Mouse (Mus musculus) monocyte, adult 2 months (primary cell): ENCODE measurements at regions not wholly inside any gene's neighbourhood (a gene's known extent, or its start where the extent isn't known, plus 50 kb on each side); places are given as distances from the start of the nearest gene placed in this dataset.
A peak's percentile ranks its signal among the peaks of the same experiment; 100 is the strongest.

Source experiments
- DNase-seq, 2 experiments: peaks; one replicate each; pipeline ENCODE4 v3.0.0; 2022; ENCODE audit warnings: low spot score in 2 of 2, low read depth in 1 of 2

DNA sequence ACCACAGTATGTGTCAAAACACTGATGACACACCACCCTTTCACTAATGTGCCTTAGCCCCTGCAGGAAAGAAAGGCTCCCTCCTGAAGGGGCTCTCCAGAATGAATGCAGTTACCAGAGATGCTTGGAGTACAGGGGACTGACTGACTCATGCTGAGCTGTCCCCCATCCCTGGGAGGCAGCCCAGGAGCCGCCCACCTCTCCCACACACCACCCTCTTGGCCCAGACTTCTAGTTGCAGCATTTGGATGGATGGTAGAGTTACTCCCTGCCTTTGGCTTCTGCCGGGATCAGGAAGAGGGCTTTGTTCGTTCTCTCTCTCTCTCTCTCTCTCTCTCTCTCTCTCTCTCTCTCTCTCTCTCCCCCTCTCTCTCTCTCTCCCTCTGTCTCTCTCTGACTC, 53.4 kb upstream of the Jun start:
- no peak for DNase-seq

DNA sequence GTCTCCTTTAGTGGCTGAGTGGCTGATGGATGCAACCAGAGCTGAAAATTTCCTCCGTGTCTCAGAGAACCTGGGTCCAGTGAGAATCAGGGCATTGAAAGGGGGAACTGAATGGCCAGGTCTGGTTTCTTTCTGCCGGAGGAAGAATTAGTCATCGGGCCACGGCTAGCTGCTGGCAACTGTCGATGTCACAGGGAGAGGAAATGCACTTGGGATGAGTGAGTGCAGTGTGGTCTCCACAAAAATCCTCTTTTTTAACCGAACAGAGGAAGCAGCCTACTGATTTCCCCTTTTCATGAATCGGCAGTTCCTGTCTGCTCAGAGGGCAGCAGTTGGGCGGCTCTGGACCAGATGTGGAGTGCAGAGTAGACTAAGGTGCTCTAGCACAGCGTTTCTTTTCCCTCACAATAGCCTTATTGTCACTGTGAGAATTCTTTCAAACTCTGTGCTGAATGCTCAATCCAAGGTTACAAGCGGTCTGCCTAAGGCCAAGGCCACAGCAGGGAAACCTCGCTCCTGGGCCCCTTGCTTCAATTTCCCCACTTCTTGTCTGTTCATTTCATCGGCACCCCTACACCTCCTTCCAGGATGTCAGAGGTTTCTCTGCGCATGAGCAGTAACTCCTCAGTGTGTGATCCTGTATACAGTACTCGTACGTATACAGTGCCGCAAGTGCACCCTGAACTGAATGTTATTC, 54.1 kb upstream of the Jun start:
- peak; percentile 61 to 71 for DNase-seq

GRCm38 (mm10) chr4:95106881-95107665, 55.1 kb upstream of the Jun start:
- no peak for DNase-seq

- DNase-seq, result no peak
These were observed 56.8 kb upstream of the Jun start for GRCm38 (mm10) chr4:95108811-95109210.

- DNase-seq, result no peak
These were observed 58.8 kb upstream of the Jun start for GRCm38 (mm10) chr4:95110828-95111227.

DNA sequence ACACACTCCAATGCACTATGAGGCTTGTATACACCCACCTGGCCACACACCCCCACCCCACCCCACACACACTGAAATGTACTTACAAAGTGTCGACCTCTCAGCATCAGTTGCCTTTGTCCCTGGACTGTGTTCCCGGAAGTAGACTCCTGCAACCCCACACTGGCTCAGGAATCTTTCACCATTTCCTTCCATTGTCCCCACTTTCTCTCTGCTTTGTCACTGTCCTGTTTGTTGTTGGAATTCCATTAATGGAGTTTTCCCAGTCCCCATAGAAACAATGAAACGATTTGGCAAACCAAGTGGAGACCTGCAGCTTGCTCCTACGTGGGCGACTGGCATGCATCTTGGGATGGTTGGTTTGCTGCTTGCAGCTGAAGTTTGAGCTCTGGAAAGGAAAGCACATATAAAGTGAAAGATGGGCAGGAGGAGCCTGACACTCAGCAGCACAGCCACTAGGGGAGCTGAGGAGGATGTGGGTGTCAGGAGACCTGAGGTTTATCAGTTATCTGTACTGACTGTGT, 65.2 kb upstream of the Jun start:
- no peak for DNase-seq

DNA sequence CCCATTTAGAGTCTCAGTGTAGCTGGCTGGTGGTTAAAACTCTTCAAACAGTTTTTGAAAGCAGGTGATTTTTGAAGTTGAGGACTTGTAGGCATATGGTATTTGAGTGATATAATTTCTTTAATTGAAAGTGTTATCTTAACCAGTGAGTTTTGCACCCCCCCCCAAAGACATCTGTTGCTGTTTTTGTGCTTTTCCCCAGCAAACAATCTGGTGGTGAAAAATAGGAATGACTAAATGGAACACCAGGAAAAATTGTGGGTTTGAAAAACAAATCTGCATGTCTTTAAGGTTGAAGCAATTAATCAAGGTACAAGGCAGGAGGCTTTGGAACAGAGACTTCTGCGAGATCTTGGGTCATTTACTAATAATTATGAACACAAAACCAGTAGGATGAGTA, 68.9 kb upstream of the Jun start:
- no peak for DNase-seq

- no peak for DNase-seq
These were observed 73.3 kb upstream of the Jun start for GRCm38 (mm10) chr4:95125346-95125745.

DNA sequence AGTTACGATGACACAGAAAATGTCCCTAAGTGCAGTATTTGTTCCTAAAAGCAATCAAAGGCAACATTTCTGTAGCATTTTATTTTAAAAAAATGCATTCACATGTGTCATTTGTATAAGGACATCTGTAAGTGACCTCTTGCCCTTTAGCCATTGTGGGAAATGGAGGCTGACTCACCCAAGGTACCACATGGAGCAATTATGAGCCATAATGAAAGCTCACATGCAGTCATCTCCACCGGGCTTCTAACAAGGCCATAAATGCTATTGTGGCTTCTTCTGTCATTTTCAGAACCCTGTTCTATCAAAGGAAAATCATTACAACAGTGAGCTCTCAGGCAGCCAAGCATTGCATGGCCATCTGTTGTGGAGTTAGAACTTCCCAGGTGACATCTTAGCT, 75.9 kb upstream of the Jun start:
- no peak for DNase-seq

GRCm38 (mm10) chr4:95133815-95134214, 81.8 kb upstream of the Jun start:
- no peak for DNase-seq

GRCm38 (mm10) chr4:95134611-95135010, 82.6 kb upstream of the Jun start:
- DNase-seq, result no peak

- no peak for DNase-seq
These were observed 85.6 kb upstream of the Jun start for GRCm38 (mm10) chr4:95137413-95138143.

DNA sequence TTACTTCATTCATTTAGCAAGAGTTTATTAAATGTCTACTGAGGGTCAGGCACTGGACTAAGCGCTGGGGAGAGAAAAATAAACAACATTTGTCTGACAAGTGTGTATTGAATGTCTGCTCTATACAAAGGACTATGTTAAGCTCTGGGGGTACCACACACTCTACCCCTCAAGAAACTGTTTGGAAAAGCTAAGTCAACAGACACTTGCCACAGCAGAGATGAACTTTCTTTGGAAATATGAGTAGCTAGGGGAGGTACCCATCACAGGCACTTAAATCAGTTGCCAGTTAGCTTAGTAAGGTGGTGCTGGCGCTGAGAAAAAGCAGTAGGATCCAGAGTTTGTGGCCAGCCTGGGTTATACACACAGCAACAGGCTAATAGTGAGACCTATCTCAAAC, 86.7 kb upstream of the Jun start:
- DNase-seq, result no peak

- no peak for DNase-seq
These were observed 89.2 kb upstream of the Jun start for GRCm38 (mm10) chr4:95141253-95141652.

- DNase-seq, result no peak
These were observed 91.1 kb upstream of the Jun start for GRCm38 (mm10) chr4:95143130-95143529.

DNA sequence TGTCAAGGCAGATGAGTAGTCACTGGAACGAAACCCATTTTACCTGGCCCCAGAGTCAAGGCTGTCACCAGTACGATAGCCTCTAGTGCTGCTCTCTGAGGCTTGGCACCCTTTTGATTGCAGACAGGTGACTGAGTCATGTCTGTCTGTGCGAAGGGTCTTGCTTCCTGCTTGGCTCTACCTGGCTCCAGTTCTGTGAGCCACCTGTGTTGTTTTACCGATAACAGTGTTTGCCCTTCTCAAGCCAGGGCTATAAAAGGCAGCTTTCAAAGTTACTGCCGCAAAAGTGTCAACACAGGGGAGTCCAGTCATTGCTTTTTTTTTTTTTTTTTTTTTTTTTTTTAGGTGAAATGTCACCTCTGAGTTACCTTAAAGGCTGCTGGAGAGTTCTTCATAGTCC, 91.6 kb upstream of the Jun start:
- no peak for DNase-seq

DNA sequence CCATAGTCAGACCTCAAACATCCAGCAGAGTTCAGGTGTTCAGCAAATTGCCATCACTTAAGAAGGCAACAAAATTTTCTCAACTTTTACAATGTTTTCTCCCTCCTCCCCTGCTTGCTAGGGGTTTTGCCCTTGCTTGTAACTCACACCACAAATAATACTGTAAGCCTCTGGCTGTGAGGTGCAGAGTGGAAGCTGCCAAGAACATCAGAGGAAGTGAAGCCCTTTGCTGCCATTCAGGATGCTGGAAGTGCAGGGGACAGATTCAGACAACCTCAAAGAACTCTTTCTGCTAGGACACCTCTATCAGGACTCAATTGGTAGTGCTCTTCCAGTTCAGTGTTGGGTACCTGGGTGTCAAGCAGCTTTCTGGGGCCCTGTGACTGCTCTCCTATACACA, 92.4 kb upstream of the Jun start:
- DNase-seq, result no peak

DNA sequence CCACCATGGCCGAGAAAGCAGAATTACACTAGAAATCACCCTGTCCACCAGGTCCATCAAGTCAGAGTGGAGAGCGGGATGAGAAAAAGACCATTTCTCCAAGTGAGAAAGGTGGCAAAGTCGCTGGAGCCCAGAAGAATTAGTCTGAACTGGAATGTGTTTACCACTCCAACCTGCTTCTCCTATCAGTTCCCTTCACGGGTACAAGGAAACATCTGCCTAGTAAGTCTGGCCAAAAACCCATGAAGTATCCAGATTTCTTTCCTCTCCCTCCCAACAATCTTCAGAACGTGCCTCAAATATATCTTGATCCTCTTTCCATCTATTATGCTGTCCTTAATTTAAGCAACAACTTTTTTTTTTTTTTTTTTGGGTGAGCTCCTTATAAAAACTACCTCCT, 94.2 kb upstream of the Jun start:
- no peak for DNase-seq

GRCm38 (mm10) chr4:95148665-95149064, 96.6 kb upstream of the Jun start:
- no peak for DNase-seq

DNA sequence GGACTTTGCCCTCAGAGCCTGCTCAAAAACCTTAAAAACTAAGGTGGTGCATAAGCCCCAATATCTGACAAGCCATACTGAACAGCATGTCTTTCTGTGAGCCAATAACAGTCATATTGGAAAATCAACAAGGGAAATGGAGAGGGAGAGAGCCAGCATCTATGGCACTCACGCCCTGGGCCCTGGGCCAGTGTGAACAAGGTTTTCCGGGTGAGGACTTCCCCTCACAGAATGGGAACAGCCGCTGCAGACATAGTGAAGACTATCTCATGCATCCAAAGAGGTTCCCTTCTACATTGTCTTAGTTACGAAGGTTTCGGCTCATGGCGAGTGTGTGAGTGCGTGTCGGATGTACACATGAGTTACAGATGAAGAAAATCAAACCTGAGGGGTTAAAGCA, 99.7 kb upstream of the Jun start:
- no peak for DNase-seq

- DNase-seq, result no peak
These were observed 100.6 kb upstream of the Jun start for GRCm38 (mm10) chr4:95152431-95153115.
